Mouse (Mus musculus) c-Kit-negative CD71-positive TER-119-positive erythroid progenitor cells, embryonic 14.5 days (primary cell): ENCODE data around the gene Zfp219.
"Not testable (repeated sequence)": the region's sequence is repeated elsewhere in the genome, so short reads cannot be mapped to it uniquely, and the experiment has no call there.

Experiments
- DNase-seq: peaks from one replicate; pipeline ENCODE4 v3.0.0-alpha.2; 2013; ENCODE audit warnings: low read depth, low spot score

Gene Zfp219

DNA sequence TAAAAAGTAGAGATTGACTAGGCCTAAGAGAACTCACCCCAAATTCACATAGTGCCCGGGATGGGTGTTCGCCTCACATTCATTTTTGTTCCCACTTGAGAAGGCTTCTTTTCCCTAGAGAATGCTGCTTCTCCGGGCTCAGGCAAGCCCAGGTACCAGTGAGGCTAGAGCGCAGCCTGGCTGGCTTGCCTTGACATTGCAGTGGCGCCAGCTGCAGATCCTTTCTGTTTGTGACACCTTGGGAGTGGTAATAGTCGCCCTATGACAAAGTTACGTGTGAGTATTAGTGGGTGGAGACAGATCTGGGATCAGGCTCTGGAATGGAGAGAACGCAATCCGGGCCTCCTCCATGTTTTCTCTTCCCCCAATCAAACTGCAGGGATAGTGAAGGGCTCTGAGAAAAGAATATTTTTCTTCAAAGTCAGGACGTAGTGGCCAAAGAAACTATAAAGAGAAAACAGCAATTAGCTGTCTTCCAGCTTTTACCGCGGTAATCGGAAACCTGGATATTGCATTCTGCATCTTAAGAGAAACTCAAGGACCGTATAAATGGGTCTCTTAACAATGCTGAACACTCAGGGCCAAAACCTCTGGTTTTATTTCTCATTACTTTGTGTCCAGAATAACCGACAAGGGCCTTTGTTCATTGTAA lies at the start of gene Zfp219:
Zfp219 (minus strand) TSS at position 248 of the 652 bp plus-strand sequence.
- DNase-seq, result peak; percentile 57

DNA sequence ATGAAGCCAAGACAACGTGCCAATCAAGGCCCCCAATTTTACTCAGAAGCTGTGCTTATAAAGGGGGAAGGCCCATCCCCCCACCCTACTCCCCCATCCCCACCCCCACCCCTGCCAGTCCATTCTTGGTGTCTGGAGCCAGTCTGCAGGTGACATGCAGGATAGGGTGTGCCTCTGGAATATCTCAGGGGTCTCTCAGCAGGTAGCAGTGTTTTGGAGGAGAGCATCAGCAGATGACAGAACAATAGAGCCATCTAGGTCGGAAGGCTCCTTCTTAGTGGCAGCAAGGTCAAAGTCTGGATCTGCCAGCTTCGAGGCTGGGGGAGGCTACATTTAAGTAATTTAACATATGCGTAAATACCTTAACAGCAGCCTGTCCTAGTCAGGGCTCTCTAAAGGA lies 45.6 kb upstream of the Zfp219 start:
- no peak for DNase-seq

DNA sequence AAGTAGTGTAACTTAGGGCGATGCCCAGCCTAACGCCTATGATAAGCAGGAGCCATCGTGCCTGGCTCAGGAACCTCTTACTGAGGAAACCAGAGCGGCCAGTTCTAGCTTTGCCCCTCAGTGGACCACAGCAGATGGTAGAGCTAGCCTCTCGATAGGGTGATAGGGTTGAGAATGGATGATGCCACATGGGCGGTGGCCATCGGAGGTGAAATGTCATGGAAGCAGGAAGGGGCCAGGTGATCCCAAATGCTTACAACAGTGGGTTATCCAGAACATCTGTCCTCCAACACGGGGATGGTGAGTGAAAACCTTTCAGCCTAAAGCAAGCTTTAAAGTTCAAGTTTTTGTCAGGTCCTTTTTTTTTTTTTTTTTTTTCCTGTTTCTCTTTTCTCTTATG lies 41.3 kb upstream of the Zfp219 start:
- no peak for DNase-seq

DNA sequence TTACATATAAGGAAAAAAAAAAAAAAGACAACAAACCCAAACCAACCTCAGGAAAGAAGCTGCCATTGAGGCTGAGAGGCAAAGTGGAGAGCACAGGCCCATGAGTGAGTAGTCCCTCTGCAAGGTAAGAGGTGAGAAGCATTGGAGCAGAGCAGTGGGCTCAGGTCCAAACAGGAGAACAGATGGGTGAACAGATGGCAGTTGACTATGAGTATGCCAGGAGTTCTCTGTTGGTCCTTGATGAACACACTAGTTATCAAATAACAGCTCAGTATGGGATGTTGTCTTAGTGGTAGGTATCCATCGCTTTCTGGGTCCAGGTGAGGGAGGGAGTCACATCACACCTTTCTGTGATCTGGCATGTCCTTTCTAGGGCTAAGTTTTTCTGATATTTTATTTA lies 40.3 kb upstream of the Zfp219 start:
- no peak for DNase-seq

DNA sequence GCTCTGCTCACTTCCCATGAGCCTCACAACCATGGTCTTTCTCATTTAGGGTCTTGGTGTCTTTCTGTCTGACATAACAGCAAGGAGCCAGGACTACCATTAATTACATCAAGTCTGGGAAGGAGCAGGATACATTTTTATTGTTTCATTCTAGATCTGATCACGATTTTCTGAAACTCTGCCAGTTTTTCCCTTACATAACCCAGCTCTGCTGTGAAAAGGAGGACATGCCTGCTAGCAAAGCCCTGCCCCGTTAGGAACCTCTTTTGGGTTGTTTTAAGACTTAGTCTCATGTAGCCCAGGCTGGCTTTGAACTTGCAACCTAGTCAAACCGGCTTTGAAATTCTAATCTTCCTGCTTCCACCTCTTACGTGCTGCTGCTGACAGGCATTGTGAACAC lies 39.4 kb upstream of the Zfp219 start:
- no peak for DNase-seq

DNA sequence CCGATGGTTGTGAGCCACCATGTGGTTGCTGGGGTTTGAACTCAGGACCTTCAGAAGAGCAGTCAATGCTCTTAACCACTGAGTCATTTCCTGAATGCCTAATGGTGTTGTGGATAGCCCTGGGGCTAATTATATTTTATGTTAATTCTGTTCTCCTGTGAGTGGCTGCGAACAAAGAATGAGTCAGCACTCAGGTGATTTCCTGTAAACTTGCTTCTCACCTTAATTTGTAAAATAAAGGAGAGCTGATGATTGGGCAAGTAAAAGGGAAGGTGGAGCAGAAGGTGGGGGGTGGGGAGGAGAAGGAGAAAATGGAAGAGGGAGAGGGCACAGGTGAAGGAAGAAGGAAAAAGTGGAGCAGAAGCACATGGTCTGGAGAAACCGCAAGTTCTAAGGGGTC lies 32.2 kb upstream of the Zfp219 start:
- DNase-seq, result not testable (repeated sequence)

DNA sequence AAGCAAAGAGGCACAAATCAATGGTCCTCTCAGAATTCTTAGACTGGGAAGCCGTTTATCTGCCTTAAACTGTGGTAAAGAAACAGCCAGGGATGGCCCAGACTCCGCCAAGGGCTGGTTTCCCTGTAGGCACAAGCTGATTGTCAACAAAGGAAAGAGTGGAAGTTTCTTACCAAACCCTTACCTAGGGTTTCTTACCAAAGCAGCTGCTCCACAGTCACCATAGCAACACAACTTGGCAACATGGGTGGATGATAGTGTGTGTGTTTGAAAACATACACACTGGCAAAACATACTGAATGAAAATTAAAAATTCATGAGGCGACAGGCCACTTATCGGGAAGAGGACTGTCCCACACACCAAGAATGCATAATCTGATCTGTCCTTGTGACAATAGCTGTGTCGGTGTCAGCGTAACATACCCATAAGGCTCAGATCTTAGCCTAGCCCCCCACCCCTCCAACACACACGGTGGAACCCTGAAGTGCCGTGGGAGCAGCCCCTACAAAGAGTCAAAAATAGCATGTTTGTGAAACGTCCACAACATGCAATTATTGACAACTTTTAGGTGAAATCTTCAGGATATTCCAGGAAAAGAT lies 25.5 kb upstream of the Zfp219 start:
- no peak for DNase-seq

DNA sequence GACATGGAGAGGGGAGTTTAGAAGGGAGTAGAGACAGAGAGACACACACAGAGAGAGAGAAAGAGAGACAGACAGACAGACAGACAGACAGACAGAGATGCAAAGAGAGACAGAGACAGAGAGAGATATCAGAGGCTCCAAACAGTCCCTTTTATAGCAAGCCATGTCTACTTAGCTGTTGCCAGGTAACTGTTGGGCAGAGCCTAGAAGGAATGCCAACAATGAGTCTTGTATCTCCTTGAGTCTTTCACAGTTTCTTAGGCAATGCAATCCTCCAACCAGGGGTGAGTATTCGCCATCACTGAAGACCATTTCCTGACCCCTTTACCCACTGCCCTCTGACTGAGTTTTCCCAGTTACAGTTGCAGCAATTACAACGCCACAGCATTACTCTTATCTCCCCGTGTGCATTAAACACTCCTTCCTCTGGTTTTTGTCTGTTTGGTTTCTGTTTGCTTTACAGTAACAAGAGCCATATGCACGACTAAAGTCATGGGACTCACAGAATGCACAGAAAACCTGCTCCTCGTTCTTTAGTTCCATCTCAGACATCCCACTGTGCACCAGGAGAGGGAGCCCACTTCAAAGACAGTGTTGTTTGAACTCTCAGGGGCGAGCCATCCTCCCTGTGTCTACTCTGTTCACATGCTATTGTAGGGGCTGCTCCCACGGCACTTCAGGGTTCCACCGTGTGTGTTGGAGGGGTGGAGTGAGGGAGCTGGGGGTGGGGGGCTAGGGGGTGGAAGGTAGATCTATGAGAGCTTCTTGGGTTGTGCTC lies 24.6 kb upstream of the Zfp219 start:
- no peak for DNase-seq

DNA sequence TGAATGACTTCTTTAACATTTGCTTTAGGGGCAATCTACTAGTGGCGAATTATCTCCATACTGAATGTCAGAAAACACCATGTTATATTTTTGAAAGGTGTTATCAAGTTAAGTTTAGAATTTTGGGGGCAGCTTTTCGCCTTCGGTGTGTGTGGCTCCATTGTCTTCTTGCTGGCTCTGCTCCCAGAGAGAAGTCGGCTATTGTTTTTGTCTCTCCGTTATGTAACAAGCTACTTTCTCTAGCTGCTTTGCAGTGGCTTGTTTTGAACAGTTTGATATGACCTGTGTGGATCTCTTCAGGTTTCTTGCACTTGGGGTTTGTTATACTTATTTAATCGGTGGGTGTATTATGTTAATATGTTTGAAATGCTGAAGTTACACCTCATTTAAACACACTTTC lies 22.9 kb upstream of the Zfp219 start:
- no peak for DNase-seq

DNA sequence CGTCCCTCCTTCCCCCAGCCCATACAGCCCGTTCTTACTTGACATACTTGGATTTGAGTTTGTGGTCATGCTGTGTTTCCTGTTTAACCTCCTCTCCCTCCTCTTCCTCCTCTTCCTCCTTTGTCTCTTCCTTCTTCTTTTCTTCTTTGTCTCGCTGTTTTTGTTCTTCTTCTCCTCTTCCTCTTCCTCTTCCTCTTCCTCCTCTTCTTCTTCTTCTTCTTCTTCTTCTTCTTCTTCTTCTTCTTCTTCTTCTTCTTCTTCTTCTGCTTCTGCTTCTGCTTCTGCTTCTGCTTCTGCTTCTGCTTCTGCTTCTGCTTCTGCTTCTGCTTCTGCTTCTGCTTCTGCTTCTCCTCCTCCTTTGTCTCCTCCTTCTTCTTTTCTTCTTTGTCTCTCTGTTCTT lies 21.8 kb upstream of the Zfp219 start, which contains the start of gene Olfr221:
Olfr221 (minus strand) TSS at position 101 of the 400 bp plus-strand sequence.
- not testable (repeated sequence) for DNase-seq

DNA sequence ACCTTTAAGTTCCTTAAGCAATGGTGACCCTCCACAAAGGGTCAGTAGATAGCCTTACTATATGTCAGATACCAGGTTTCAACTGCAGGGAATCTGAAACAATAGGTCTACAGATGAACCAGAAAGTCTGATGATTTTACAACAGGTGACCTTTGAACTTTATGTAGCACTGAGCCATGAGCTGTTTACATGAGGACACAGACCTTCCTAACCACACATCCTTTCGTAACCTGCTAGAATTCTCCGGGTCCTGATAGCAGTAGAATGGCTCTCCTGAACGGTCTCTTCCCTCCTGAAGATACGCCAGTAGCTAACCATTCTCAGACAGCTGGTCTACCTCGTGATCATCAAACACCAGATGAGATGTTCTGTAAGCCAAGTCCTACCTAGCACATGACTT lies 18.8 kb upstream of the Zfp219 start:
- DNase-seq, result no peak

DNA sequence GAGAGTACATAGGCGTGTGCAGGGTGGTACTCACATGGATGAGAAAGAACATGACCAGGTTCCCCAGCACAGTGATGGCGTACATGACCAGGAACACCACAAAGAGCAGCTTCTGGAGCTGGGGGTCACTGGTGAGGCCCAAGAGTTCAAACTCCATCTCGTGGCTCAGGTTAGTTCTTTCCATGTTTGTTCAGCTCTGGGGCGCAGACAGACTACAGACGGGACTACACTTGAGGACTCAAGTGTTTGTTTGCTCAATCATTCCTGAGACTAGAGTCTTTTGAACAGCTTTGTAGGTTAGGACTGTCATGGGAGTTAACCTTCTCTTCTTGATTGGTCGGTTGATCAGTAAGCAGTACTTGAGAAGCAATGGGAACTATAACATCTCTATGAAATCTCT lies 15.4 kb upstream of the Zfp219 start:
- DNase-seq, result no peak

DNA sequence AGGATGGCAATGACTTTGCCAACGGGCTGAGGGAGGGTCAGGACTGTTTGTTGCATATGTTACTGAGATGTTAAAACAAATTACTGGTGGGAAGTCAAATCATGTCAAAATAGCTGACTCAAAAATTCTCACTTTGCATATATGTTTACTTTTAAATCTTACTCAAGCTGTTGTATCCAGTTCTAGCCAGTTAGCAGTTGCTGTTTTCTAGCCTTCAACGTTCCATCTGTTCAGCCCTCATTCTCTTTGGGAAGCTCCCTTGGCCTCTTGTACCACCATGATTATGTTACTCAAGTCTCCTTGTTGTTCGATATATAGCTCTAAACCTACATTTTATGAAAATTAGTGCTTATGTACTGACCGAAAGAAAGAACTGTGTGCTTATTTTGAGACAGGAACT lies 5.8 kb upstream of the Zfp219 start:
- DNase-seq, result no peak

DNA sequence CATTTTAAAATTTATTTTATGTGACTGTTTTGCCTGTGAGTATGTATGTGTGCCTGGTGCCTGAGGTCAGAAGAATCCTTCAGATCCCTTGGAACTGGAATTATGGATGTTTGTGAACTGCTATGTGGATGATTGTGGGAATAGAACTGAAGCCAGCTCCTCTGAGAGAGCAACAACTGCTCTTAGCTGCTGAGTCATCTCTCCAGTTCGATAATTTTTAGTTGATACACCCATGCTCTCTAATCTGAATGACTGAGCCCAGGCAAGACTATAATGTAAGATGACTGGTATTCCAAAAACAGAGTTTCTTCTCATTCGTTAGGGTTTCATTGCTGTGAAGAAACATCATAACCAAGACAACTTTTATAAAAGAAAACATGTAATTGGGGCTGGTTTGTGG lies 3.6 kb upstream of the Zfp219 start:
- DNase-seq, result no peak

DNA sequence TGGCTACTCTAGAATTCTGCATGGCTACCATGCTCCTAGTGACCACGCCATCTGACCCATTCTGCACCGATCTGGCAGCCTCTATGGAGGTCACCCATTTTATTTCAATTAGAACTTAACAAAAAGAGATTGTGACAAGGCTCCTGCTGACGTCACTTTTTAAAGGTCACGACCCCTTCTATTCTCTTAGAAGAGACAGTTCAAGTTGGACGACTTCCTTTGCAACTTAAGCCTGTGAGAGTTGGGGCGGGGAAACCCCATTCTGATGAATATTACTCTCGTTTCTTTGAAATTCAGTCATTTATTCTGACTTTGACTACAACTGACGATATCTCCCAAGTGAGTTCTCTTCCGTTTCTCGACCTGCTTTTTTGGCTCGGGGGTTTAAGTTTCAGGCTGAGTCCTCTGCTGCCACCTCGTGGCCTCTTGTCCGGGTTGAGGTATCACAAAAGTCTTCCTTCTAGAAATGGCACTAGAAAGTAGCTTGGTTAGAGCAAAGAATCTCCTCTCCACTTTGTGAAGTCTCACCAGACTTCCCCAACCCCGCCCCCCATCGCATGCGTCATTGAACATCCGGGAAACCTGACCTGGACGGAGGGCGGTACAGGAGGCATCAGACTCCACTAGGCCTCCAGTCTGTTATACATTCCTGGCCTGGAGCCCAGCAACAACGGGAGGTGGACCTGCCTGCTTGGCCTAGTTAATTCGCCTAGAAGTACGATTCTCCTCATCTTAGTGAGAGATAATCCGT lies 2.4 kb upstream of the Zfp219 start:
- DNase-seq, result peak; percentile 60

DNA sequence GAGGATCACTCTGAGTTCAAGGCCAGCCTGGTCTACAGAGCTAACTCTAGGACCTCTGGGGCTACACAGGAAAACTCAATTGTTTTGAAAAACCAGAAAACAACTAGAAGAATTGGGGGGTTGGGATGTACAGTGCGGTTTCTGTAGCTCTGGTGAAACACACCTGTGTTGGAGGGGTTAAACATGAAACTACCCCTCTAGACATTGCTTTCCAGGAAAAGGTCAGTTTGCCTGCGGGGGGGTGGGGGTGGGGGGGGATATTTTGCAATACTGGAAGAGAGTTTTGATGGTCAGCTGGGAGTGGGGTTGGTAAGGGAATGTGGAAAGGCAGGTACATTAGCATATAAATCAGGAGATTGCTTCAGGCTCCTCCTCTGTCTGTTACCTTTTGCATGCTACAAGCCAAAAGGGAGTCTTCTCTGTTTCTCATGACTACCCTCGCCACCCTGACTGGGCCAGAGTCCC lies 1.7 kb upstream of the Zfp219 start:
- no peak for DNase-seq

DNA sequence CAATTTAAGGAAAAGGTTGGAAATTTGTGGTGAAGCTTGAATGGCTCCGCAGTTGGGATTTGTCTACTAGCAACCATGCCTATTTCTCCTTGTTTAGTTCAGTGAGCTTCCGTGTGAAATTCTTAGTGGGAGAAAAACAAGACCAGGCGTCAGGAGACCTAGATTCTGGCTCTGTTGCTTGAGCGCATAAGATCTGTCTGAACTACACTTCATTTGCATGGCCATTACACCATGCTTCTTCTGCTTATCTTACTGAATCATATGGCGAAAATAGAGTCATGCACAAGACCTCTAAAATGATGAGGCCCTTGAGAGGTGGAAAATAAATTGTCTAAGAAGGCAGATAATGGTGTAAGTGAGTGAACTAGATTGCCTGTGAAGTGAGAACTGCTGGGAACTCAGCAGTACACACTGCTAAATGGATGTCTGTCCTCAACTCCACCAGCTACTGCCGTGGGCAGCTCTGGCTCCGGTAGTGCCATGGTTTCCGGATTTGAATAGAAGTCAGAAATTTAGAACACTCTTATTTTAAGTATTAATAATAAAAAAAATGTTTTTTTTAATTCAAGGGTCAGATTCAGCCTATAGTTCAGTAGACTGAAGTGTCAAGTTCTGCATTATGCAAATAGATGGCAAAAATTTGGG lies 1.2 kb upstream of the Zfp219 start:
- DNase-seq, result no peak

DNA sequence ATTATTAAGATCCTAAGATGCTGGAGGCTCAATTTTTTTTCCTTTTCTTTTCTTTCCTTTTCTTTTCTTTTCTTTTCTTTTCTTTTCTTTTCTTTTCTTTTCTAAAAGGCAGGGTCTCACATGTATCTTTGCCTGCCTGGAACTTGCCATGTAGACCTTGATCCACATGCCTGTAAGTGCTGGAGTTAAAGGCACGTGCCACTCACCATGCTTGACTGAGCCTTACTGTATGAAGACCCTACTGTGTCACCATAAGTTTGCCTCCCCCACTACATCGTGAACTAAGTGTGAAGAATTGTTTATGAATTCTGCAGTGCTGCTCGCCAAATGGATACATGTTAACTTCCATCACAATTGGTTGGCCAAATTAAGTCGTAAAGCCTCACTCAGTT lies 601 bp upstream of the Zfp219 start:
- no peak for DNase-seq

DNA sequence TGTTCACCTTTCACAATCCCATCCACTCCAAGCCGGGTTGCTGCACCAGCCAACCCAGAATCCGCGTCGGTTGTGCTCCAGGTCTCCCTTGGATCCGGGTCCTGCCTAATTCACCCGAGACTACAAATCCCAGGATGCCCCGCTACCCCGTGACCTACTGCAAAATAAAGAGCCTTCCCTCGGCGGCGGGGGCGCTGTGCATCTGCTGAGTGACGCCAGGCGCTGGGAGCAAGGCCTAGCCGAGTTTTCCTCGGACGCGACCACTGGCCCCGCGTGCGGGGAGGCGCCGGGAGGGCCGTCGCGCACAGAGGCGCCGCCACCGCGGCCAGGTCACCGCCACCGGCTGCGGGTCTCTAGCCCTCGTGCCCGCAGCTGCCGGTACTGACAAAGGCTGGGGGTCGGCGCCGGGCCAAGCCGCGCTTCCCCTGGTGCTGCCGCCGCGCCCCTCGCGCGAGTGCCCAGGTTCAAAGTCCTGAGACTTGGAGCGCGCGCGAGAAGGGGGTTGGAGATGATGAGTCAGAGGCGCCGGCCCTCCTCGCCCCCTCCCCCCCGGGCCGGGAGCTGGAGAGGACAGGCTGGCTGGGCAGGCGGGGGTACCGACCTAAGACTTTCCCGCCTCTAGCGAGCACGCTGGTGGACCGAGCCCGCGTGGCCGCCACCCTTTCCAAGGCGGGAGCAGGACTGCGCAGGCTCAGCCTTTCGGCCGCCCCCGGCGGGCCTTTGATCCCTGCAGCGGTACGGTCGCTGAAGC lies 768 bp downstream of the Zfp219 start:
- peak; percentile 73 for DNase-seq

DNA sequence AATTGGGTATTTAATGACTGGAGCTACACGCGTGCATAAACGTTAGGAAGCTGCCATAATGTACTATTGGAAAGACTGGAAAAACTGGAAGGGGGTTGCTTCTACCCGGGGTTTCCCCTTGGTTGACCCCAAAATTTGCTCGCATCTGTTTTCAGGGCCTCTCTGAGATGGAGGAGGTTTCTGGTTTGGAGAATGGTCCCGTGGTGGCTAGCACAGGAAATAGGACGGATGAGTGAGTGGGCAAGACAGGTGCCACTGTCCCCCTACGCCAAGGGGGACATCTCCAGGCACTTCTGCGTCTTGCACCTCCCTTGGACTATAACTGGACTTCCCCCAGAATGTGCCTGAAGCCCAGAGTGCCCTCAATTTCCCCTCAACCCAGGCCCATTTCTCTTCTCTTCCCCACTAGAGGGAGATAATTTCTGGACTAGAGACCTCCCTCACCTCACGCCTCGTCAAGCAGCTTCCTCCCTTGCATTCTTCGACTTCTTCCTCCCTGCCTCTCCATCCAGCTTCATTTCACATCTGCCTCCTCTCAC lies 1.4 kb downstream of the Zfp219 start:
- DNase-seq, result no peak
